Mouse (Mus musculus): Measurements from ENCODE around the gene Mus81.

Mus81 gene

GRCm38 (mm10) chr19:5471846-5472245, 16.4 kb downstream of the Mus81 start:
- DNase-seq (ENCODE audit: low read depth, low spot score) = no peak

GRCm38 (mm10) chr19:5468374-5468773, 19.8 kb downstream of the Mus81 start, which contains the start of gene Ctsw:
TSS of gene Ctsw (minus strand) at chr19:5468507.
- no peak for DNase-seq (ENCODE audit: low read depth, low spot score)

GRCm38 (mm10) chr19:5466916-5467500, 21.2 kb downstream of the Mus81 start:
- no peak for DNase-seq (ENCODE audit: low read depth, low spot score)

GRCm38 (mm10) chr19:5465037-5465436, 23.2 kb downstream of the Mus81 start:
- DNase-seq (ENCODE audit: low read depth, low spot score) = no peak

GRCm38 (mm10) chr19:5463791-5464562, 24.2 kb downstream of the Mus81 start:
- no peak for DNase-seq (ENCODE audit: low read depth, low spot score)

- DNase-seq (ENCODE audit: low read depth, low spot score) = no peak
Observed at GRCm38 (mm10) chr19:5463212-5463611, 25.0 kb downstream of the Mus81 start.

- no peak for DNase-seq (ENCODE audit: low read depth, low spot score)
Observed at GRCm38 (mm10) chr19:5461411-5461810, 26.8 kb downstream of the Mus81 start.

- peak; percentile 67 for DNase-seq (ENCODE audit: low read depth, low spot score)
Observed at GRCm38 (mm10) chr19:5460465-5460911, 27.7 kb downstream of the Mus81 start, which contains the start of gene Fibp. TSS of gene Fibp (plus strand) at chr19:5460615.

GRCm38 (mm10) chr19:5459896-5460295, 28.3 kb downstream of the Mus81 start:
- no peak for DNase-seq (ENCODE audit: low read depth, low spot score)

GRCm38 (mm10) chr19:5459019-5459418, 29.2 kb downstream of the Mus81 start:
- no peak for DNase-seq (ENCODE audit: low read depth, low spot score)

GRCm38 (mm10) chr19:5457746-5458442, 30.3 kb downstream of the Mus81 start, which contains the start of gene Ccdc85b:
TSS of gene Ccdc85b (minus strand) at chr19:5457894.
- no peak for DNase-seq (ENCODE audit: low read depth, low spot score)

- DNase-seq (ENCODE audit: low read depth, low spot score) = peak; percentile 80
Observed at GRCm38 (mm10) chr19:5456922-5457745, 31.1 kb downstream of the Mus81 start.

- no peak for DNase-seq (ENCODE audit: low read depth, low spot score)
Observed at GRCm38 (mm10) chr19:5456241-5456921, 31.8 kb downstream of the Mus81 start.

GRCm38 (mm10) chr19:5455568-5455967, 32.6 kb downstream of the Mus81 start:
- no peak for DNase-seq (ENCODE audit: low read depth, low spot score)

GRCm38 (mm10) chr19:5455037-5455436, 33.2 kb downstream of the Mus81 start:
- DNase-seq (ENCODE audit: low read depth, low spot score) = no peak

- no peak for DNase-seq (ENCODE audit: low read depth, low spot score)
Observed at GRCm38 (mm10) chr19:5451766-5452165, 36.4 kb downstream of the Mus81 start.

- DNase-seq (ENCODE audit: low read depth, low spot score) = no peak
Observed at GRCm38 (mm10) chr19:5449673-5450072, 38.5 kb downstream of the Mus81 start.

GRCm38 (mm10) chr19:5448354-5449150, 39.6 kb downstream of the Mus81 start:
- no peak for DNase-seq (ENCODE audit: low read depth, low spot score)

- DNase-seq (ENCODE audit: low read depth, low spot score) = no peak
Observed at GRCm38 (mm10) chr19:5447515-5448353, 40.5 kb downstream of the Mus81 start, which contains the start of gene Fosl1. TSS of gene Fosl1 (plus strand) at chr19:5447547.
